Mouse (Mus musculus) embryonic facial prominence, embryonic 15.5 days (tissue): ENCODE data around the gene Sipa1l3. TPM values are rescaled to one million over a fixed set of nuclear protein-coding genes. Genes with fewer than 3 reads are reported as not detected.

Source experiments
- ATAC-seq: fragments of 200-750 bp; cut with Nextera tagmentation; 2 replicates; pipeline ENCODE4 v1.8.0; 2017; ENCODE audit warnings: low read depth, moderate TSS enrichment; ENCODE audit not compliant: insufficient number of reproducible peaks, low FRiP score, low TSS enrichment
- H3K27ac ChIP-seq: fragments of 300-500 bp; sonication (generic); replicated peaks from 2 replicates; pipeline ENCODE4 v1.5.1; 2015; ENCODE audit warnings: mild to moderate bottlenecking, inconsistent platforms
- H3K27me3 ChIP-seq: fragments of 300-500 bp; sonication (generic); 2 replicates; pipeline ENCODE4 v1.6.1; 2015; ENCODE audit warnings: inconsistent platforms
- H3K36me3 ChIP-seq: fragments of 300-500 bp; sonication (generic); 2 replicates; pipeline ENCODE4 v1.6.1; 2015; ENCODE audit warnings: mild to moderate bottlenecking, inconsistent platforms
- H3K4me1 ChIP-seq: fragments of 300-500 bp; sonication (generic); 2 replicates; pipeline ENCODE4 v1.6.1; 2015; ENCODE audit warnings: inconsistent platforms
- H3K4me2 ChIP-seq: fragments of 300-500 bp; sonication (generic); replicated peaks from 2 replicates; pipeline ENCODE4 v1.6.1; 2015; ENCODE audit warnings: mild to moderate bottlenecking, inconsistent platforms
- H3K4me3 ChIP-seq: fragments of 300-500 bp; sonication (generic); replicated peaks from 2 replicates; pipeline ENCODE4 v1.5.1; 2015; ENCODE audit warnings: mild to moderate bottlenecking, inconsistent platforms
- H3K9ac ChIP-seq: fragments of 300-500 bp; sonication (generic); 2 replicates; pipeline ENCODE4 v1.6.1; 2015; ENCODE audit warnings: inconsistent platforms
- H3K9me3 ChIP-seq: fragments of 300-500 bp; sonication (generic); replicated peaks from 2 replicates; pipeline ENCODE4 v1.6.1; 2016; ENCODE audit warnings: inconsistent platforms
- WGBS: fragments of 180-500 bp; shearing (Covaris S2); methylation state at CpG from one replicate; pipeline ENCODE4 v1.1.7; 2015; 5-methylcytosine and 5-hydroxymethylcytosine counted together
- polyA plus RNA-seq: library from polyadenylated mRNA; unstranded; fragments of >200 nt; fragmentation: Nextera tagmentation; extraction: Ambion mirVana; gene quantifications from 2 replicates; pipeline ENCODE4 v1.2.1, GENCODE M21; 2015

Gene Sipa1l3
- polyA plus RNA-seq, 1 experiment from 2014 or later, result 21.6 TPM

DNA sequence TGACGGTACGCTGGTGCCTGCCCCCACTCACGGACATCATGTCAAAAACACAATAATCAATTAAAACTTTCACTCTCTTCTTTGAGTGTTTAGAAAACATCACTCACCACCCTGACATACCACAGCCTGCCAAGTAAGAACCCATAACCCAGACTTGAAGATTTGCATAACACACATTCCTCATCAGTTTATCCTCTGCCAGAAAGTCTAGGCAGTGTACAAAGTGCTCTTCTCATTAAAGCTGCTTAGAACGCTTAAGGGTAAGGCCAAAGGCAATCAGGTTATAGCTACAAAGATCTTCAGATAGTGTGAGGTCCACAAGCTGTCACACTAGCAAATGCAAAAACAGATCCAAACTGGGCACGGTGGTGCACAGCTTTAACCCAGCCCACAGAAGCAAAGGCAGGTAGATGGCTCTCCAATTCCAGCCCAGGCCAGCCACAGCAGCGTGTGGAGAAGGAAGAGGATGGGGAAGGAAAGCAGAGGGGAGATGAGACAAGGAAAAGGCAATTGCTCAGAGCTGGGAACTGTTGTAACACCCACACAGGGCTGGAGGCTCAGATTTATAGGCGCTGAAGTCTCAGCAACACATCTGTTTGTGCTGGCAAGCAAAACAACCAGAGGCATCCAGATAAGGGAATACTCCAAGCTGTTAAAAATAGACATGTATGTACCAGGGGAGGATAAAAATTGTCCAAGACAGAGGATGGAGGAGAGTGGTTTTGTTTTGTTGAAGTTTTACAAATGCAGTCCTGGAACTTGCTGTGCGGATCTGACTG is 246.6 kb downstream of the Sipa1l3 start:
- H3K4me2 ChIP-seq, result no peak overlapping the region
- WGBS, result 60% methylated on average over 8 of the region's 8 CpGs
- H3K9ac ChIP-seq, result no peak overlapping the region
- peaks cover 28% of the 10 kb centered on the region for H3K4me1 ChIP-seq
- no peak overlapping the region for H3K4me3 ChIP-seq
- H3K27me3 ChIP-seq, result no peaks in the 10 kb centered on the region
- H3K9me3 ChIP-seq, result no peaks in the 10 kb centered on the region
- no peak for ATAC-seq
- H3K27ac ChIP-seq, result peak overlapping the region; percentile 39; the same call in 1 of the 2 replicates
- H3K36me3 ChIP-seq, result no peaks in the 10 kb centered on the region

DNA sequence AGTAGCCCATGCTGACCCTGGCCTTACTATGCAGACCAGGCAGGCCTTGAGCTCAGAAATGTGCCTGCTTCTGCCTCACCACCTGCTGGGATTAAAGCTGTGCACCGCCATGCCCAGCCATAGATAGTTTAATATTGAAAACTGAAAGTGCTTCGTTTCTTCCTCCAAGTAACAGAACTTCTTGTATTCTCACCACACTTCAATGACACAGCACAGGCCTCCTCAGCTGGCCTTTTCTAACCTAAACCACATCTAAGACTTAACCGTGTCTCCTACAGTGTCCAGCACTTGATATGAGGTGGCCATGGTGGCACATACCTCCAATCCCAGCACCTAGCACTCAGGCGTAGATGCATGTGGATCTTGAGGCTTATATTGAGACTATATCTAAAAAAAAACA is 248.0 kb downstream of the Sipa1l3 start:
- 77% methylated on average over 4 of the region's 4 CpGs for WGBS
- peaks cover 28% of the 10 kb centered on the region for H3K4me1 ChIP-seq
- H3K9ac ChIP-seq, result no peak overlapping the region
- H3K4me2 ChIP-seq, result no peak overlapping the region
- no peak for ATAC-seq
- no peaks in the 10 kb centered on the region for H3K27me3 ChIP-seq
- H3K27ac ChIP-seq, result 0 out of 2 replicates have a peak overlapping the region, but pooled peaks have one; percentile 17
- H3K36me3 ChIP-seq, result no peaks in the 10 kb centered on the region
- H3K9me3 ChIP-seq, result no peaks in the 10 kb centered on the region
- no peak overlapping the region for H3K4me3 ChIP-seq

Other genes with a start within 250 kb of the Sipa1l3 start
- 212 and 261 TPM in 2 replicates for gene Spint2, start 236.7 kb downstream of the Sipa1l3 start, polyA plus RNA-seq
- gene Ppp1r14a, start 229.3 kb downstream of the Sipa1l3 start, polyA plus RNA-seq, result 17.3 and 18.1 TPM in 2 replicates
- gene Dpf1, start 214.7 kb downstream of the Sipa1l3 start, polyA plus RNA-seq, result 14.4 and 20.4 TPM in 2 replicates
- gene Catsperg2, start 208.4 kb upstream of the Sipa1l3 start, polyA plus RNA-seq, result not detected in 2 replicates
- 13.1 and 14.7 TPM in 2 replicates for gene Zfp84, start 249.9 kb upstream of the Sipa1l3 start, polyA plus RNA-seq